Mouse (Mus musculus): ENCODE results near the gene Gng4. TPM values are rescaled to one million over a fixed set of nuclear protein-coding genes. Genes with fewer than 3 reads are reported as not detected.
"Not testable (repeated sequence)": the region's sequence is repeated elsewhere in the genome, so short reads cannot be mapped to it uniquely, and the experiment has no call there.

The Gng4 gene
- total RNA-seq (2021), result under 1 TPM; 0.31 to 0.47 TPM
- long read RNA-seq, experiment 1, result 0 reads
- long read RNA-seq, experiment 2, result 0 reads

- intact Hi-C loops (cut with DNase I; ENCODE audit: low total_unique reads), result no loop called here
- DNase-seq, result peak; percentile 23
Measured at GRCm38 (mm10) chr13:13783894-13784419, at the start of gene Gng4. Gene Gng4 (plus strand): TSS chr13:13784059.

- no peak for DNase-seq
- intact Hi-C loops (cut with DNase I; ENCODE audit: low total_unique reads), result no loop called here
Measured at GRCm38 (mm10) chr13:13739232-13739631, 44.6 kb upstream of the Gng4 start.

GRCm38 (mm10) chr13:13745911-13746310 lies 37.9 kb upstream of the Gng4 start:
- intact Hi-C loops (cut with DNase I; ENCODE audit: low total_unique reads), result no loop called here
- DNase-seq, result no peak

GRCm38 (mm10) chr13:13775778-13776494 lies 7.9 kb upstream of the Gng4 start:
- DNase-seq, result no peak

GRCm38 (mm10) chr13:13777052-13777451 lies 6.8 kb upstream of the Gng4 start:
- DNase-seq, result no peak
- intact Hi-C loops (cut with DNase I; ENCODE audit: low total_unique reads), result no loop called here

More at GRCm38 (mm10) chr13:13775778-13776494, 7.9 kb upstream of the Gng4 start:
- intact Hi-C loops (cut with DNase I; ENCODE audit: low total_unique reads), result no loop called here

GRCm38 (mm10) chr13:13777696-13778095 lies 6.2 kb upstream of the Gng4 start:
- intact Hi-C loops (cut with DNase I; ENCODE audit: low total_unique reads), result no loop called here
- no peak for DNase-seq

- DNase-seq, result no peak
- intact Hi-C loops (cut with DNase I; ENCODE audit: low total_unique reads), result no loop called here
Measured at GRCm38 (mm10) chr13:13778837-13779458, 4.9 kb upstream of the Gng4 start.

- intact Hi-C loops (cut with DNase I; ENCODE audit: low total_unique reads), result no loop called here
- no peak for DNase-seq
Measured at GRCm38 (mm10) chr13:13780271-13780670, 3.6 kb upstream of the Gng4 start.

GRCm38 (mm10) chr13:13781026-13781425 lies 2.8 kb upstream of the Gng4 start:
- intact Hi-C loops (cut with DNase I; ENCODE audit: low total_unique reads), result no loop called here
- DNase-seq, result no peak

GRCm38 (mm10) chr13:13783296-13783695 lies 563 bp upstream of the Gng4 start:
- no peak for DNase-seq
- intact Hi-C loops (cut with DNase I; ENCODE audit: low total_unique reads), result no loop called here

- DNase-seq, result no peak
- intact Hi-C loops (cut with DNase I; ENCODE audit: low total_unique reads), result no loop called here
Measured at GRCm38 (mm10) chr13:13784420-13784936, 619 bp downstream of the Gng4 start.

GRCm38 (mm10) chr13:13784981-13785783 lies 1.3 kb downstream of the Gng4 start:
- DNase-seq, result peak; percentile 15
- intact Hi-C loops (cut with DNase I; ENCODE audit: low total_unique reads), result no loop called here

GRCm38 (mm10) chr13:13786971-13787370 lies 3.1 kb downstream of the Gng4 start:
- intact Hi-C loops (cut with DNase I; ENCODE audit: low total_unique reads), result no loop called here
- DNase-seq, result no peak

GRCm38 (mm10) chr13:13788070-13788469 lies 4.2 kb downstream of the Gng4 start:
- intact Hi-C loops (cut with DNase I; ENCODE audit: low total_unique reads), result no loop called here
- DNase-seq, result no peak

- intact Hi-C loops (cut with DNase I; ENCODE audit: low total_unique reads), result no loop called here
- DNase-seq, result no peak
Measured at GRCm38 (mm10) chr13:13791981-13792380, 8.1 kb downstream of the Gng4 start.

- intact Hi-C loops (cut with DNase I; ENCODE audit: low total_unique reads), result no loop called here
- DNase-seq, result no peak
Measured at GRCm38 (mm10) chr13:13795166-13795832, 11.4 kb downstream of the Gng4 start.

GRCm38 (mm10) chr13:13796082-13796481 lies 12.2 kb downstream of the Gng4 start:
- DNase-seq, result no peak
- intact Hi-C loops (cut with DNase I; ENCODE audit: low total_unique reads), result no loop called here

GRCm38 (mm10) chr13:13797816-13798215 lies 14.0 kb downstream of the Gng4 start:
- DNase-seq; intact Hi-C loops (cut with DNase I; ENCODE audit: low total_unique reads): not testable (repeated sequence)

GRCm38 (mm10) chr13:13798775-13799174 lies 14.9 kb downstream of the Gng4 start:
- intact Hi-C loops (cut with DNase I; ENCODE audit: low total_unique reads), result no loop called here

More at GRCm38 (mm10) chr13:13798775-13799174, 14.9 kb downstream of the Gng4 start:
- no peak for DNase-seq
